Mouse (Mus musculus) gastrocnemius, adult 8-10 months (tissue): Measurements from ENCODE around the gene Ptgis. TPM values are rescaled to one million over a fixed set of nuclear protein-coding genes. Genes with fewer than 3 reads are reported as not detected.
A peak's percentile ranks its signal among the peaks of the same experiment; 100 is the strongest.

Source experiments
- DNase-seq, 2 experiments: peaks; one replicate each; pipeline ENCODE4 v3.0.0; 2022; ENCODE audit warnings: low spot score in 2 of 2
- total RNA-seq, 4 experiments: library from RNA; stranded (reverse); gene quantifications; 2 replicates each; pipeline ENCODE4 v1.2.4; 2022

Ptgis gene
- total RNA-seq, 4 experiments from 2014 or later, result 1.1 to 3.3 (median 1.9) TPM

GRCm38 (mm10) chr2:167198660-167199427 is 41.6 kb downstream of the Ptgis start:
- no peak for DNase-seq

GRCm38 (mm10) chr2:167193361-167193760 is 47.0 kb downstream of the Ptgis start:
- DNase-seq, result no peak

GRCm38 (mm10) chr2:167190076-167190399 is 50.4 kb downstream of the Ptgis start, which contains the start of gene Kcnb1:
TSS of gene Kcnb1 (minus strand) at chr2:167190155.
- peak; percentile 45 to 54 for DNase-seq

GRCm38 (mm10) chr2:167189291-167190075 is 50.9 kb downstream of the Ptgis start:
- no peak for DNase-seq

GRCm38 (mm10) chr2:167188315-167189207 is 51.8 kb downstream of the Ptgis start:
- DNase-seq, result peak; percentile 57 to 58

GRCm38 (mm10) chr2:167187119-167187518 is 53.3 kb downstream of the Ptgis start:
- peak; percentile 62 to 75 for DNase-seq

GRCm38 (mm10) chr2:167186544-167186943 is 53.9 kb downstream of the Ptgis start:
- DNase-seq, result no peak

GRCm38 (mm10) chr2:167186003-167186402 is 54.4 kb downstream of the Ptgis start:
- no peak for DNase-seq

- no peak for DNase-seq
Observed at GRCm38 (mm10) chr2:167185432-167185831, 55.0 kb downstream of the Ptgis start.

- no peak for DNase-seq
Observed at GRCm38 (mm10) chr2:167181662-167182389, 58.6 kb downstream of the Ptgis start.

- no peak for DNase-seq
Observed at GRCm38 (mm10) chr2:167181096-167181495, 59.3 kb downstream of the Ptgis start.

- DNase-seq, result no peak
Observed at GRCm38 (mm10) chr2:167179301-167179700, 61.1 kb downstream of the Ptgis start.

- DNase-seq, result no peak
Observed at GRCm38 (mm10) chr2:167177231-167177641, 63.2 kb downstream of the Ptgis start.

GRCm38 (mm10) chr2:167175284-167175683 is 65.1 kb downstream of the Ptgis start:
- DNase-seq, result no peak

GRCm38 (mm10) chr2:167173051-167173875 is 67.1 kb downstream of the Ptgis start:
- DNase-seq, result no peak

- DNase-seq, result no peak
Observed at GRCm38 (mm10) chr2:167167515-167168212, 72.7 kb downstream of the Ptgis start.

- no peak for DNase-seq
Observed at GRCm38 (mm10) chr2:167163600-167163999, 76.8 kb downstream of the Ptgis start.

- DNase-seq, result no peak
Observed at GRCm38 (mm10) chr2:167163134-167163533, 77.3 kb downstream of the Ptgis start.

- peak in 1 of 2 experiments; percentile 34 for DNase-seq
Observed at GRCm38 (mm10) chr2:167162516-167163021, 77.8 kb downstream of the Ptgis start.
